Mouse (Mus musculus) cerebellum, adult 9-10 months (tissue): ENCODE measurements around the gene Tmem123.

Experiments used
- DNase-seq: peaks from one replicate; pipeline ENCODE4 v3.0.0; 2022

Gene Tmem123

GRCm38 (mm10) chr9:7776940-7777339 is 13.1 kb downstream of the Tmem123 start:
- no peak for DNase-seq

- no peak for DNase-seq
Observed at GRCm38 (mm10) chr9:7777652-7778051, 13.8 kb downstream of the Tmem123 start.

- DNase-seq, result no peak
Observed at GRCm38 (mm10) chr9:7778771-7779170, 14.9 kb downstream of the Tmem123 start.

GRCm38 (mm10) chr9:7779786-7780185 is 15.9 kb downstream of the Tmem123 start:
- DNase-seq, result no peak

- no peak for DNase-seq
Observed at GRCm38 (mm10) chr9:7780250-7781150, 16.7 kb downstream of the Tmem123 start.

- no peak for DNase-seq
Observed at GRCm38 (mm10) chr9:7783823-7784614, 20.2 kb downstream of the Tmem123 start.

- DNase-seq, result no peak
Observed at GRCm38 (mm10) chr9:7784615-7785012, 20.8 kb downstream of the Tmem123 start.

GRCm38 (mm10) chr9:7785396-7785795 is 21.6 kb downstream of the Tmem123 start:
- DNase-seq, result no peak

- DNase-seq, result no peak
Observed at GRCm38 (mm10) chr9:7786086-7786485, 22.2 kb downstream of the Tmem123 start.

GRCm38 (mm10) chr9:7788411-7788810 is 24.6 kb downstream of the Tmem123 start:
- no peak for DNase-seq

GRCm38 (mm10) chr9:7789764-7790575 is 26.1 kb downstream of the Tmem123 start:
- DNase-seq, result no peak

- DNase-seq, result no peak
Observed at GRCm38 (mm10) chr9:7790580-7791084, 26.8 kb downstream of the Tmem123 start.

GRCm38 (mm10) chr9:7793561-7793960 is 29.7 kb downstream of the Tmem123 start:
- DNase-seq, result no peak

- no peak for DNase-seq
Observed at GRCm38 (mm10) chr9:7795581-7795980, 31.7 kb downstream of the Tmem123 start.

- no peak for DNase-seq
Observed at GRCm38 (mm10) chr9:7796129-7796864, 32.5 kb downstream of the Tmem123 start.

GRCm38 (mm10) chr9:7797542-7797941 is 33.7 kb downstream of the Tmem123 start:
- DNase-seq, result no peak

- no peak for DNase-seq
Observed at GRCm38 (mm10) chr9:7798555-7798954, 34.7 kb downstream of the Tmem123 start.

- DNase-seq, result no peak
Observed at GRCm38 (mm10) chr9:7805101-7805506, 41.3 kb downstream of the Tmem123 start.

- DNase-seq, result no peak
Observed at GRCm38 (mm10) chr9:7822758-7823157, 58.9 kb downstream of the Tmem123 start.

- no peak for DNase-seq
Observed at GRCm38 (mm10) chr9:7824916-7825315, 61.1 kb downstream of the Tmem123 start.

GRCm38 (mm10) chr9:7828706-7829105 is 64.9 kb downstream of the Tmem123 start:
- DNase-seq, result no peak
